Mouse (Mus musculus) lung, adult 18-20 months (tissue): ENCODE results near the gene Hc.
A peak's percentile ranks its signal among the peaks of the same experiment; 100 is the strongest.

Experiments
- DNase-seq, 2 experiments: peaks; one replicate each; pipeline ENCODE4 v3.0.0; 2022; ENCODE audit warnings: mixed read lengths in 2 of 2

Gene Hc

DNA sequence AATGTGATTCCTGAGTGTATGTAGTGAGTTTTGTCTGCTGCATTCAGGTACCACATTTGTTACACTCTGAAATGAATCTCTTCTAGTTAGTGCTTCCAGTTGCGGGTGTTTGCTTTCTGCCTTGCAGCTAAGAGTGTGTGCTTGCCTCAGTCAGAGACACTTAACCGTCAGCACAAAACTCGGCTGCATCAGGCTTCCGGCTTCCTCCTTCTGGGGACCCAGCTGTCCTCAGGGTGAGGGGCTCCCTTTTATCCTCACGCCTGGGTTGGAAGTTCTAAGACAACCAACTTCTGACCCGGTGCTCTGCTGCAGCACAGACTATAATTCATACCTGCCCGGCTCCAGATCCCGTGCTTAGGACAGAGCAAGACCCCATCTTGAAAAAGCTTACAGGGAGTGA lies 88.2 kb downstream of the Hc start:
- no peak for DNase-seq

DNA sequence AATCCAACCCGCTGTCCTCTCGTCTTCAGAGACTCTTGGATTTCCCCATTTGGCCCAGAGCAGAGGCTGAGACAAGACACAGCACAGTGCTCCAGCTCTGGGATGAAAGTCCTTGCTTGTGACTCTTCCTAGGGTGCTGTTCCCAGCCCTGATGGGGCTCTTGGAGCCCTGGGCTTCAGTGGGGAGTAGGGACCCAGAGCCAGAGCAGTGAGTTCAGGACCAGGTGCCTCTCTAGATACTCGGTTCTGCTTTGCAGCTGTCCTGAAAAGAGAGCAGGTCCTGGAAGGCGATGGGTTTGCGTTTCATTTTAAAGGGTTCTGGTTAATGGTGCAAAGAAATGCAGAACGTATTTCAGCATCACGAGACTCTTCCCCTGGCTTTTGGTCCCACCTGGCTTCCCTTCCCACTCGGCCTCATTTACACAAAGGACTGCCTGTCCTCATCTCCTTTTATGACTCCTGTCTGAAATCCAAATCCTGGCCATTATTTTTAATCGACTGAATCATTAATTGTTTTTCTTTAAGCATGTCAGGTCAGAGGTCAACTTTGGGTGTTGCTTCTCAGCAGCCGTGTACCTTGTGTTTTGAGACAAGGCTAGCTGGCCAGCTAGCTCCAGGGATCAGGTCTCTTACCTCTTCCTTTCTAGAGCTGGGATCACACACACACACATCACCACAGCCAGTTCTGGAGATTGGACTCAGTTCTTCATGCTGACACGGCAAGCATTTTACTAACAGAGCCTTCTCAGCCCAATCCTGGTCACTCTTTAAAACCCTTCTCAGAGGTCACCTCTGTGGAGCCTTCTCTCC lies 90.0 kb downstream of the Hc start:
- DNase-seq = no peak

DNA sequence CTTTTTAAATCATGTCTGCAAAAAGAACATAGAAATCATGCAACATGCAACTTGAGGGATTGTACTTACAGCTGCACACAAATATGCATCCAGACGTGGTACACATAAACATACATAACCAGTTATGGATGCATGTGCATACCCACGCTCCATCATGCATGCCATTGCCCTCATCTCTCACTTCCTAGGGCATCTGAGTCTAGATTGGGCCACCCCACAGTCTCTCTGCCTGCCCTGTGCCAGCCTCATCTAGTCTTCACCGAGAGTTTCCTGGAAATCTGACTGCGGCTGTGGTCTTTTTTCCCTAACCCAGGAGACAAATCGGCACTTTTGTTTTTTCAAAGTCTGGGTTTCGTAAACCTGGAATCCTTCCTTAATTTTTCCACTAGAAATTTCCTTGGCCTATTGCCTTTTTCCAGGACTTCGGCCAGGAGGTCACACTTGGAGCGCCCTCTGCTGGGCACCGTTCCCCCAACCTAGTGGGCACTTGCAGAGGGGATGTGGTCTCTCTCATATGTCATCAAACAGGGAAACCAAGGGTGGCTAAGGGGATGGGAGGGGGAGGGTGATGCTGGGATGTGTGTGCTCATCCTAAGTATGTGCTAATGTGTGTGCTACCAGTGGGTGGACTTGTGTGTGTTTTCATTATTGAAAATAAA lies 91.0 kb downstream of the Hc start:
- DNase-seq = peak; percentile 76 to 78

DNA sequence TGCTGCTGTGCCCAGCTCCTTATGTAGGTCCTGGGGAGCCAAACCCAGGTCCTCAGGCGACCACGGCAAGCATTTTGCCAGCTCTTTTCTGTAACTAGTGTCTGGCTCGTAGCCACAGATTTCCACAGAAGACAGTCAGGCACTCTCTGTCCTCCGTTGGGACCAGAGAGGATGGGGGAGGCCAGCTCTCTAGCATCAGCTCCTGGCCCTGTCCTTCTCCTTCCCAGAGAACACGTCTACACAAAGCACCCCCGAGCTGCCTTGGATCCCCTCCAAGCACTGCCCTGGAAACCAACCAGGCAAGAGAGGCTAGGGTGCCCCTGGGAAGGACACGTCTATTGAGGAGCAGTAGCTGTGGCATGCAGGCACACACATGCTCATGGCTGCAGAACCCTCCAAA lies 92.1 kb downstream of the Hc start:
- DNase-seq = no peak

DNA sequence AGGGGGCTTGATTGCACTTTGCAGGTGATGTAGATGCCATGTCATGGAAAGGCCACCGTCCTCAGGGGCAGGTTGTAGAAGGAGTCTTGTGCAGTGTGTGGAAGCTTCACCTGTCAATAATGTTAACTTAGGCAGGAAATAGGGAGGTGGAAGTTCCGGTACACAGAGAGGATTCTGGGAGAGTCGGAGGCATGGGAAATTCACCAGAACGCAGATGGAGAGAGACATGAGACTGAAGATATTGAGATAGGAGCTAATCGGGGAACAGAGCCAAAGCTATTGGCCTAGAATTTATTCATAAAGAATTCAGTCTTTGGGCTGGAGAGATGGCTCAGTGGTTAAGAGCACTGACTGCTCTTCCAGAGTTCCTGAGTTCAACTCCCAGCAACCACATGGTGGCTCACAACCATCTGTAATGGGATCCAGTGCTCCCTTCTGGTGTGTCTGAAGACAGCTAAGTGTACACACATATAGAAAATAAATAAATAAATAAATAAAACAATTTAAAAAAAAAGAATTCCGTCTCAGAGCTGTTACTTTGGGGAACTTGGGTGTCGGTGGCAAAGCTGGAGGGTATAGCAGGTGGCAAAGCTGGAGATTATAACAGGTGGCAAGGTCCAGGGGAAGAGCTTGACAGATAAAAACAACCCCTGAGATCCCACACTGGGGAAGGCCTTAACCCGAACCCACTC lies 94.8 kb downstream of the Hc start:
- DNase-seq = no peak

DNA sequence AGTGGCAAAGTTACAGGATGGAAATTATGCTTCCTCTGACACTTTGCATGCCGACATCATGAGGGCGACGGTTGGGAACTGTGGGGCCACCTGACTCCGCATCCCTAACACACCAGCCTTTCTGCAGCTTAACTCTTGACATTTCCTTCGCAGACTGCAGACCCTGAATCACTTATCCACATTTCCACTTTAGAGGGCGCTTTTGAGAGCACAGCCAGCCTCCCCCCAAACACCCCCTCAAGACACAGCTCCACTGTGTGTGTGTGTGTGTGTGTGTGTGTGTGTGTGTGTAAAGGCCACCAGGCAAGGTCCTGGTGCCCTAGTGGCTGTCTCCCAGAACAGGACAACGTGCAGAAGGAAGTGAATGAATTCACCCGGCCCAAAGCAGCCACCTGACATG lies 95.4 kb downstream of the Hc start:
- no peak for DNase-seq

DNA sequence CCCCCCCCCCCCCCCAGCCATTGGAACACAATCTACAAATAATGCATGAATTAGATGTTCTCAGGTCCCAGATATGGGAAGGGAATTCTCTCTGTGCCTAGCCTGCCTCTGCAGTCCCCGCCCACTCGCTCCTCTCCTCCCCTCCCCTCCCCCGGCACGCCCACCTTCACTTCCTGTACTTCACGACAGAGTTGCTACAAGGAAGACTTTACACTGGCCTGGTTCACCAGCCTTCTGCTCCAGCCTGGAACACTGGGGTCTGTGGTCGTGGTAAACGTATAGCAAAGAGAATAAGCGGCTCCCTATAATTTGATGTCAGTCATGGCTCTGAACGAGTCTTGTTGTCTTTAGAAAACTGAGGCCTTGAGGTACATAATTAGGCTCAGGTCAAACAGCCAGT lies 95.9 kb downstream of the Hc start:
- peak; percentile 59 to 61 for DNase-seq

DNA sequence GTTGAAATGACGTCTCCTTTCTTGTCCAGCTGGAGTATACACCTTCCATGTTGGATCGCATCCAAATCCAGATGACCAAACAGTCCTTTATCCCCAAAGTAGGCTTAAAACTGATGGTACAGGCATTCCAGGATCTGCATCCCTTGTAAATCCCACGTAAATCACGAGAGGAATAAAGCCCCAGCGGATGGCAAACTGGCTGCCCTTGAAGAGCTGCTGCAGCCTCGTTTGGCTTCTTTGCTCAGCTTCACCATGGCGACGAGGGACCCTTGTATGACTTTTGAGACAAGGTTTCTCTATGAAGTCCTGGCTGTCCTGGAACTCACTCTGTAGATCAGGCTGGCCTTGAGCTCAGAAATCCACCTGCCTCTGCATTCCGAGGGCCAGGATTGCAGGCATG lies 96.6 kb downstream of the Hc start:
- no peak for DNase-seq

DNA sequence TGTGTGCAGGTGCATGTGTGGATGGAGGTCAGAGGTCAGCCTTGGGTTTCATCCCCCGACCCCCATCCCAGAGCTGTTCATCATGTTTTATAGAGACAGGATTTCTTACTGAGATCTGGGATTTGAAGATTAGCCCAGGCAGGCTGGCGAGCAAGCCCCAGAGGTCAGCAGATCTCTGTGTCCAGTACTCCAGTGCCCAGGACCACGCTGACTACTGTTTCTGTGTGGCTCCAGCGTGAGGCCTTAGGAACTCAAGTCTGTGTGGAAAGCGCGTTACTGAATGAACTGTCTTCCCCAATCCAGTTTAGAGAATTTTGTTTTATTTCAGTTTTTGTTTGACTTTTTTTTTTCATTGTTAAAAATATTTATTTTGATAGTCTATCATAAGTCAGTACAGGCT lies 97.0 kb downstream of the Hc start:
- no peak for DNase-seq

DNA sequence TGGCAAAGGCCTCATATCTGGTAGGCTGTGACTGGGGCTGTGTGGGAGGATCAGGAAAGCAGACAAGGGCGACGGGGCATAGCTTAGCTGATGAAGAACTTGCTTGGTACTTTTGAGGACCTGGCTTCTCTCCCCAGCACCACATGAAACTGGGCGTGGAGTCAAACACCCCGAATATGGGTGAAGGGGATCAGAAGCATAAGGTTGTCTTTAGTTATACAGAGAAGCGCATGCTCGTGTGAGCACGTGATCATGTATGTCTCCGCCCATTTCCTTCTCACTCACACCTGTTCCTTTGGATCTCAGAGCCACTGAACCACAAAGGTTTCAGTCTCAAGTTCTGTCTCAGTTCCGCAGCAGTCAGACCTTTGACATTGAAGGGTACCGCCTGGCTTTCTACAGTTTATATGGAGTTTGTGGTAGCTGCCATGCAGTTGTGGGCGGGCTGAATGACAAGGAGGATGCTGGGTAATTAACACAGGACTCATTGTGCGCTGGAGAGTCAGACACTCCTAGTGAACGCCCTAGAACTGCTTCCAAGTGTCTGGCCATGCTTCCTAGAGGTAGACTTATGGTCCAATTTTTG lies 97.8 kb downstream of the Hc start:
- DNase-seq = peak; percentile 38 to 63

DNA sequence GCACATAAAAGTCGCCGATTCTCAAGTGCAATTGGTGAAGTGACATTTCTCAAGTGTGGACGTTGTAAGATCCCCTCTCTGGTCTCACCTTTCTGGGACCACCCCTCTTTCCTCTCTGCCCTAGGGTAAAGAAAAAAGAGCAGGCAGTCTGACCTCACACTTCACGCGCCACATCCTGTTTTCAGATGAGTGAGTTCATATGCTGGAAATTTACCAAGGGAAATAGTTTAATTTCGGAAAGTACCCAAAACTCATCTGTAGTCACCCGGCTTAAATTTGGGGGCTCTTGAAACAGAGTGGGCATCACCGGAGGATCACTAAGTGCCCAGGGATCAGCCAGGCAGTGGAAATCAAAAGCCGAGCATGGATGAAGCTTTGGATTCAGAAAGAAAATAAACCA lies 98.3 kb downstream of the Hc start:
- no peak for DNase-seq

DNA sequence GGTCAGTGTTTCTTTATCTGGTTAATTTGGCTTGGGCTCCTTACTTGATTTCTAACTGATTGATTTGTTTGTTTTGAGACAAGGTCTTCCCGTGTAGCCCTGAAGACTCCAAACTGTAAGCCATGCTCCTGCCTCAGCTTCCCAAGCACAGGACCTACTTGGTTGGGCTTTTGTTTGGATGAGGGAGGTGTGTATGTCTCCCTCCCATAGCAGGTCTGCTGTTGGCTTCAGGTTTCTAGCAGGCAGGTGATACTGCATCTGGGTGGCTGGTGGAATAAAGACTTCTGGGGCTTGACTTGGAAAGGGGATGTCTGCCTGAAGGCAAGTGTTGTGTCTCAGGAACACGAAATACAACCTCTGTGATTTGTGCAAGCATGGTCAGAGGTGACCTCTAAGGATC lies 99.0 kb downstream of the Hc start:
- DNase-seq = no peak

DNA sequence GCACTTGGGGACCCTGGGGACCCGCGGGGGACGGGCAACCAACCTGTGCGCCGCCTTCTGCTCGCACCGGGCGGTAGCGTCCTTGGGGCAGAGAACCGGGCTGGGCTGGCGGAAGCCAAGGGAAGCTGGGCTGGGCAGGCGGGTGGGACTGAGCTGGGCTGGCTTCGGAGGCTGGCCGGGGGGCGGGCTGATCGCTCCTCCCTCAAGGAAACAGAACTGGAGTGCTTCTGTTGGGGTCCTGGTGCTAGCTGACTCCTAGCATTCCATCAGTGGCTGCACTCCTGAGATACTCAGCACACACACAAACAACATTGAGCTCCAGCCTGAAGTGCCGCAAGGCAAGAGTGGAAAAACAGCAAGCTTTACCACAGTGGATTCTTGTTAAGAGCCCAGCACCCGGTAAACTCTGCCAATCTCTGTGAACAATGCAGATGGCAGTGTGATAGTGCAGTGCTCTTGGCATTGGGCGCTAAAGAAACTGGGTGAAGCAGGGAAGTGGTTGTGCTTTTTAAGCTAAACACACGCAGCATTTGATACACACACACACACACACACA lies 99.7 kb downstream of the Hc start, which contains the start of gene Traf1:
Gene Traf1, minus strand, starts transcription at position 292 of the 556 bp plus-strand sequence.
- DNase-seq = peak; percentile 86 to 88

DNA sequence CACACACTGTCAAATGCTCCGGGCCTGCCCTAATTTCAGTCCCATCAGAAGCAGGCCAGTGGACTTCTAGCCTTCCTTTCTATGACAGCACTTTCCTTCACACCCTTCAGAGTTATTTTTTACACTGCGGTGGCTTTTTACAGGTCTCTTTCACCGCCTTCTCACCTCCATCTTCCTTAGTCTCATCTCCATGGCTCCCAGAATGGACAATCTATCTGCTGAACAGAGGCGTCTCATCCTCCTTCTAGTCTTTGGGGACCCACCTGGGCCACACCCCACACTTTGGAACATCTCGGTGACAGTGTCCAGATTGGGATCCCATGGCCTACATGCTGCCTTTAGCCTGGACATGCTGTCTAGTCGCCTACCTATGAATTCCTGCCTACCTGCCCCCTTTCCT lies 100.3 kb downstream of the Hc start:
- DNase-seq = no peak

DNA sequence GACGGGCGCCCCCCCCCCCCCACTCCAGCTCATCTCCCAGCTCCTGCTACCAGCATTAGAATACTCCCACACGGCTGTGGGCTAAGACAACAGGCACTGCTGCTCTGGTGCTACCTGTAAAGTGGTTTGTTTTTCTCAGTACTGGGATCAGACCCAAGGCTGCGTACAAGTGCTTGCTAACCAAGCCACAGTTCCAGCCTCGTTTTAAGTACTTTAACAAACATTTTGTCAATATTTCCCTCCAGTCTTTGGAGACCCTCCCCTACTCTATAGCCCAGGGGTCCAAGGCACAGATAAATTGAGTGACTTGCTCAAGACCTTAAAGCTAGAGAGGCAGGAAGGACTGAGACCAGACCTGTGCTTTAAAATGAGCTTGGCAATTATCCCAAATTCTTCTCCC lies 100.8 kb downstream of the Hc start:
- DNase-seq = peak; percentile 46 to 58

DNA sequence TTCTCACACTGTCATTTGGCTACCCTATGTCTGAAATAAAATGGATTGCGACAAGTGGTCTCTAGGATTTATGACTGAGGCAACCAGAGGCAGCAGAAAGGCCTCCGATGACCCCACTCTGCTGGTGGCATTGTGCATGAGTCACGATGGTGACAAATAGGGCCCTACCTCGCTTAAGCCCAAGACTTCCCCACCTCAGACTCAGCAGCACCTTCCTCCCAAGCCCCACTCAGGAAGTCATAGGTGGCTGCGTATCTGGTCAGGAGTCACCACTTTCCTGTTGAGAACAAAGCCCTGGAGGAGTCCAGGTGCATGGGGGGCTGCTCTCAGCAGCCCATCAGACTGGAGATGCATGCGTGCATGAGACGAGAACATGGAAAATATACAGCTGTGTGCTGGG lies 102.7 kb downstream of the Hc start:
- no peak for DNase-seq

DNA sequence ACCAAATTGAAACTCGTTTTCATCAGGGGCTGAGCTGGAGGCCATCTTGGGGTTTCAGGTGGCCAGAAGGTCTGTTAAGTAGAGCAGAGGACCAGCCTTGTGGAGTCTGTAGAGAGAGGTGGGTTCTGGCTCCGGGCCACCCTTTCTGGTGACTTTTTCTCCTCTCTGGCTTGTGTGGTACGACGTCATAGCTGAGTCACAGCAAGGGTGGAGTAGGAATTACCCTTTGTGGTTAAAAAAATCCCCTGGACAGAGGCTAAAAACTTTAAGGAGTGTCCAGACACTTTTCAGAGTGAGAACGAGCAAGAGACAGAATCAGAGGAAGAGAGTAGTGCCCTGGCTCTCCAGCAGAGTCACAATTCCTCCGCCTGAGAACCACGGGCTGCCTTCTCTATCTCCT lies 103.2 kb downstream of the Hc start:
- no peak for DNase-seq

DNA sequence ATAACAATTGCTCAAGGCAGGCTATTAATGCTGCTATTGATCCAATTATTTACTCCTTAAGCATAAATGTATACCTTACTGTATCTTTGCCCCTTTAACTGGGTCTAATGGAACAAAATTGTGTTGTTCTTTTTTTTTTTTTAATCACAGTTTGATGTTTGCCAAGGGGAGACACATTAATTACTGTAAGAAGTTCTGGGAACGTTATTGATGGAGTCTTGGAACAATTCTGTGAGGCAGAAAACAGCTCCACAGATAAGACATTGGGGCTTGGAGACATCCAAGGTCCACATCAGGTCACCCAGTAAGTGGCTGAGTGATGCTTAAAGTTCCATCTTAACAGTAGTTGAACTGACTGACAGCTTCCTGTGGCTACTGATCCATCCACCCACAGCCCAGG lies 103.8 kb downstream of the Hc start:
- no peak for DNase-seq

DNA sequence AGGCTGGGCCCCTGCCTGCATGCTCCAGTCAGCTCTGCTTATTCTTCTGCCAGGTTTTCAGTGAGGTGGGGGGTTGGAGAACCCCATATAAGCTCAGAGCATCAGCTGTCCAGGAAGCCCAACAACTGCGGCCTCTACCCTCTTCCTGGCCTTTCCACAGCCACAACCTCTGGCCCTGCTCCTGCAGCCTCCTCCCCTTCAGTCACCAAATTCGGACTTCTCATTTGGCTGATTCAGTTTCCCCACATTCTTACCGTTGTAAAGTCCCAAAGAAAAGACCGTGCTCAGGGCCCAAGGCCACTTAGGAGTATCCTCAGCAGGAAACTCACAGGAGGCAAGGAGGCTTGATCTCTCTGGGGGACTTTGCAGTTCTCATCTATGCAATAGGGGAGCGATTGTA lies 104.3 kb downstream of the Hc start:
- DNase-seq = no peak

DNA sequence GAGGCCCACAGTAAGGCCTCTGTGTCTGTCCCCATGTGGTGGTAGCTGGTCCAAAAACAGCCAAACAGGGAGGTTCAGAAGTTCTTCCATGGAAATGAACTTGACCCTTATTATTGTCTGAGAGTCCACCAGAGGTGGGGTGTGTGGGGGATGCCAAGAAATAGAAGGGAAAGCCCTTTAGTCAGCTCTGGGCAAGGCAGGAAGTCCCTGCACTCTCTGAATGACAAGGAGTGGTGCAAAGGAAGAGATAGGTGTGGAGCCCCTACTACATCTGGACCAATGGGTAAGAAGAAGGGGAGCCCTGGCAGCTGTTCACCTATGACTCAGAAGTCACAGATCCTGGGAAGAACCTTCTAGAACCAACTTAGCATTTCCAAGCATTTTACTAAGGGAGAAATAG lies 106.9 kb downstream of the Hc start:
- DNase-seq = no peak

DNA sequence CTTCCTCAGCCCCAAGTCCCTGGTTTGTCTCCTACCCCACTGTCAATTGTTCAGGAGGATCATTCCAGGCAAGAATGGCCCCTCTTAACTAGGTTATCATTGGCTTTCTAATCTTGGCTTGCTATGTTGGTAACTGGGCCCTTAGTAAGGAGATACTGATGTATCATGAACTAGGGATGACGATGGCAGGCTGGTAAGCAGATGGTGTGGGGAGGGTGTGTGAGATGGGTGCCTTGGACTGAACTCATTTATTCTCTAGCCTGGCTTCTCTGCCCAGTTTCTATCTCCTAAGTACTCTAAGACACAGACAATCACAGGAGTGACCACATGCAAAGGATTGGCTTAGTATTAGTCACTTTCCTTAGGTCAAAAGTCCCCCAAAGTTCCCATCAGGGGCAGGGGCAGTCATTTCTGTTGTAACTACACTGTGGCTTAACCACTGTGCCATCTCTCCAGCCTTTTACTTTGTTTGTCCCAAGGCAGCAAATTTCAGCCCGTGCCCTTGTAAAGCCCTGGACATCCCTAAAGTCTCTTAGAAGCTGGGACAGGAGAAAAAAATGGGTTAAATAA lies 107.6 kb downstream of the Hc start:
- no peak for DNase-seq

DNA sequence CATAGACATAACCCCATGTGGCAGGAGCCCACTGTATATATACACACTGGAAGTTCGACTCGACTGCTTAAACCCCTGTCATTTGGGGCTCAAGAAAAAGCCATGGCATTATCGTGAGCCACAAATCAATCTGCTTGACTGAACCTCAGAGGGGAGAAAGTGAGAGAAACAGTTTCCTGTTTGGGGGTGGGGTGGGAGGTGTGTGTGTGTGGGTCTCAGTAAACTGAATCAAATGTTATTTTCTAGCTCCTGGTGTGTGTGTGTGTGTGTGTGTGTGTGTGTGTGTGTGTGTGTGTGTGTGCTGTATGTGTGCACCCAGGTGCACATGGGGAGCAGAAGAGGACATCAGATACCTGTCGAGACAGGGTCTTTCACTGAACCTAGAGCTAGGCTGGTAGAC lies 108.2 kb downstream of the Hc start:
- no peak for DNase-seq

DNA sequence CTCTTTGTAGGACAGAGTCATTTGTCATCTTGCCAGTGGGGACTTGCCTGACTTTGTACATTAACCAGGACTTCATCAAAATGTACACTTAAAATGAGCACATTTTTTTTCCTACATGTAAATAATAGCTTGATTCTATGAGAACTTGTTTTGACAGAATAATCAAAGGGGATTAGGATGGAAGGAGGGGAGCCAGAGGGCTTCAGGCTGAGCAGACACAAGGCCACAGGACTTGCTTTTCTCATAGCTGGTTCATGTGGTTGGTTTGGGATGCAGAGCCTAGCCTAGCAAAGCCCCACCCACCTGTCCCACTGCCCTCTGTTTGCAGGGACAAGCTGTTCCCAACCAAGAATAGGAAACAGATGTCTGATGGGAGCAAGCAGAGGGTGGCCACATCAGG lies 109.8 kb downstream of the Hc start:
- no peak for DNase-seq
